Mouse (Mus musculus): ENCODE measurements around the gene Fam43a.

Gene Fam43a

GRCm38 (mm10) chr16:30599491-30600268 is at the start of gene Fam43a:
Gene Fam43a (plus strand): TSS chr16:30599723.
- peak; percentile 92 for DNase-seq

GRCm38 (mm10) chr16:30549966-30550747 is 49.4 kb upstream of the Fam43a start:
- DNase-seq, result peak; percentile 54 to 72

DNA sequence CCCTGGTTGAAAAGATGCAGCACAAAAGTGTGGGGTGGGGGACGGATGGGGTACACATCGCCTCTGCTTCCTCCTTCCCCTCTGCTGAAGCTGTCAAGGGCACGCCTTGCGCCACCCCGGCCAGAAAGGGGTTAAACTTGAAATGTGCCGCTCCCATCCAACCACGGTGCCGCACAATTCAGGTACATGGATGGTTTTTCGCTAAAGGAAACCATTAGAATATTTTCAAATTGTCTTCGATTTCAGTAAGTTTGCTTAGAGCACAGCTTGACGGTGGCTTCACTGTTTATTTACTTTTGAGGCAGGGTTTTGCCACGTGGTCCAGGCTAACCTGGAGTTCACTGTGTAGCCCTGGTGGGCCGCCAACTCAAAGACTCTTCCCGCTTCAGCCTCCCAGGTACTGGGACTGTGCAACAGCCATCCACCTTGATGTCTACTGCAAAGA is 48.8 kb upstream of the Fam43a start, which contains the start of gene Tmem44:
Gene Tmem44 (minus strand): TSS at position 95 of the 445 bp plus-strand sequence.
- no peak for DNase-seq

DNA sequence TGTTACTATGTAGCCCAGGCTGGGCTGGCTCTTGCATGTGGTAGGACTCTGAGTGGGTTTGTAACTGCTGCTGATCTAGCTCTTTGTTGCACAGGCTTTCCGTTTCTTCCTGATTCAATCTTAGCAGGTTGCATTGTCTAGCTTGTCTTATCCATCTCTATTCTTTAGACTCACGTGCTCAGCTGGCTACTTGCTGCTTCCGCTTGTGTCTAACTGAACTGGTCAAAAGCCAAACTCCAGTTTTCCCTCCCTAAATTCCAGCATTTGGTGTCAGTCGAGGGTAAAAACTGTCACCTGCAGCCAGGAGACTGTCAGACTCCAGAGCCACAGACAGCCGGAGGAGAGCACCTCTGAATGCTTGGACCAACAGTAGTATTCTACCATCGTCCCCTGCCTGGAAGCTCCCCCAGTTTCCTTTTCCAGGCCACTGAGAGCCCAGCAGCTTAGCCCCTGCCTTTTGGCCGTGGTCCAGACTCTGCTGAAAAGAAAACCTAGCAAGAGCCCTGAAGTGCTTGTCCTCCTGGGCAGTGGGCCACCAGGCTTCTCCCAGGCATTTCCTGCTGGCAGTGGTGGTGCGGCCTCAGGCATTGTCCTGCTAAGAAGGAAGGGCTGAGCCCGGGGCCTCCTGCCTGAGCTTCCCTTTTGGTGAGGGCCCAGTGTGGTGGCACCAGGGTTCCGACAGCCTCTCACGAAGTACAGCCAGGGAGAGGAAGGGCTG is 46.7 kb upstream of the Fam43a start:
- peak; percentile 80 to 82 for DNase-seq

- no peak for DNase-seq
Measured at GRCm38 (mm10) chr16:30554109-30554508, 45.4 kb upstream of the Fam43a start.

DNA sequence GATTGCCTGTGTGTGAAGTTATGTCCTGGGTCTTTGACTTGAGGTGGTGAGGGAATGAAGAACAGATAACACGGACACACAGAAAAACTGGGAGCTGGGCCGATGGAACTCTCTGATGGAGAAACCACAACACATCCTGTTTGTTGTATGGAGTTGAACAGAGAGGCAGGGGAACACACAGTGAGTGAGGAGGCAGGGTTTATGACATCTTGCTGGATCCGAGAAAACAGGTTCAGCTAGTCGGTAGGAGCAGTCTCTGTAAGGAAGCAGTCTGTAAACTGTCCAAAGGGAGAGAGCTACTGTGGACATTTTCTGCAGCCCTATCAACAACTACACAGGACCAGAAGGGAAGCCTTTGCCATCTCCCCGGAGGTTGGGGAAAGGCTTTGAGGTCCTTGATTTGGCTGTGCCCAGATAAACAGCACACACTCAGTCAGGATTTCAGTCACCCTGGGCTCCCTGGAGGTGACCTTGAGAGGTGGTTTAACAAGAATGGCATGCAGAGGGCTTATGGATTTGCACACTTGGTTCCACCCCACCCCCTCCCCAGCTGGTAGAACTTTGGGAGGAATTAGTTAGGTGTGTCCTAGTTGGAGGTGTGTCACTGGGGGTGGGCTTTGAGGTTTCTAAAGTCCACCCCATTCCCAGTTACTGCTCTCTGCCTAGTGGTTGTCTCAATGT is 40.1 kb upstream of the Fam43a start:
- no peak for DNase-seq

DNA sequence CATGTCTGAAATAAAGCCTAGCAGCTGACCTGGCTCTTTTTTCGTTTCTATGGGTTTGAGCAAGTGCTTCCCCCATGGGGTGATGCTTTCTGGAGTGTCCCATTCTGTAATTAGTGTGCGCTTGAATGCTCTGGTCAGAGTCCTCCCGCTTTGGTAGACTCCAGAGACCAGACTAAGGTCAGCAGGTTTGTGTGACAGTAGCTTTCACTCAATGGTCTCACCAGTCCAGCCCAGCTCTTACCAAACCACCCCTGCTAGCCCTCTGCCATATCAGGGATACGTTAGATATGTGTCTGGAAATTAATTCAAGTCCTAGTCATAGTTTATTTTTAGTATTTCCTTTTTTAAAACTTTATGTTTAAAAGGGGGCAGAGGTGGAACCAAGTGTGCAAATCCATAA is 38.9 kb upstream of the Fam43a start:
- DNase-seq, result no peak

DNA sequence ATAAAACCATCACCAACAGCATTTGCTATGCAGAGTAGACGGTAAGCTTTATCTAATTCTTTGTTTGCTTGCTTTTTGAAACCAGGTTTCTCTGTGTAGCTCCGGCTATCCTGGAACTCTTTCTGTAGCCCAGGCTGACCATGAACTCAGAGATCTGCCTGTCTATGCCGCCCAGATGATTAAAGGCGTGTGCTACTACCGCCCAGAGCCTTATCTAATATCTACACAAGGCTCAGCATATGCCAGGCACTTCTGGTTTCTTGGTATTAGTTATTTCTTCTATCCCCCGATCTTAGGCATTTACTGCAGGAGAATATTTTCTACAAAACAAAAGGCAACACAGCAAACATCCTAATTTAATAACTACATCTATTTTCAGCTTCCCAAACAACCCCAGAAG is 33.9 kb upstream of the Fam43a start:
- no peak for DNase-seq

- no peak for DNase-seq
Measured at GRCm38 (mm10) chr16:30570173-30570572, 29.4 kb upstream of the Fam43a start.

GRCm38 (mm10) chr16:30571378-30571777 is 28.1 kb upstream of the Fam43a start:
- no peak for DNase-seq

GRCm38 (mm10) chr16:30572239-30572638 is 27.3 kb upstream of the Fam43a start:
- peak in 1 of 2 experiments; percentile 20 for DNase-seq

GRCm38 (mm10) chr16:30575815-30576214 is 23.7 kb upstream of the Fam43a start:
- no peak for DNase-seq

- no peak for DNase-seq
Measured at GRCm38 (mm10) chr16:30576392-30576791, 23.1 kb upstream of the Fam43a start.

DNA sequence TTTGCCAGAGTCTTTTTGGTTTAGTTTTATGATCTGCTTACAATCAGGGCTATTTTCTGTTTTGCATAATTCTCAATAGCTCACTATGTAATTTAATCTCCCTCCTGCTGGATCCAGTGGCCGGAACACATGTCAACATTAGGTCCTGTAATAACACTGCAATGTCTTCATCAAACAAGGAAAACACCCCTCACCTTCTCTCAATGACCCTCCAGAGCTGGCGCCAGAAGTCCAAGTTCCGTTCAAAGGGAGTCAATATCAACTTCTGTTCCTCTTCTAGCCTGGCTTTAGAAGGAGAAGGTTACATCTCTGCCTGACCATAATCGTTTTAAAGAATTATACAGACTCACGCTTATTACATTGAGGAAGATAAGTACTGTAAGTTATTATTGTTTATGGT is 18.8 kb upstream of the Fam43a start:
- no peak for DNase-seq

DNA sequence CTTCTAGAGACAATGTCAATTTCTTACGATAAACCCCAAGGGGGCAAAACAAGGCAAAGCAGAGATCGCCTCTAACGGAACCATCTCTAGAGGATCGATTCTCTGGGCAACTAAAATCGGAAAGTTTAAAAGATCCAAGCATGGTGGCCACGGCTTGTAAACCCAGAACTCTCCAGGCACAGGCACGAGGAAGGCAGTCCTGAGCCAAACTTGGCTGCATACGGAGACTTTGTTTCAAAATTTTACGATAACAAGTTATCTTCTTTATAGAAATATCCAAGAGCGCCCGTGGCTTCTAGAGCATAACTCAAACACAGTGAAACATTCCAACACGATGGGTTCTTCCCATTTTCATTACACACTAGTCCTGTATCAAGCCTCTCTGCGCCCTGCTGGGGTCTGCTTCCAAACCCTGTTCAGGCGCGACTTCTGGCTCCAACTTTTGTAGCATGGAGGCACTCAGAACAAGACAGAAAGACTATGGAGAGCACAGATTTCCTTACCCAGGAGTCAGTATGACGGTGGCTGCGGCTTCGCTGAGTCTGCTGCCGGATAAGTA is 12.5 kb upstream of the Fam43a start:
- DNase-seq, result no peak

GRCm38 (mm10) chr16:30587494-30588327 is 11.8 kb upstream of the Fam43a start, which contains the start of gene Lsg1:
Gene Lsg1 (minus strand): TSS chr16:30587592.
- DNase-seq, result peak; percentile 88 to 91

DNA sequence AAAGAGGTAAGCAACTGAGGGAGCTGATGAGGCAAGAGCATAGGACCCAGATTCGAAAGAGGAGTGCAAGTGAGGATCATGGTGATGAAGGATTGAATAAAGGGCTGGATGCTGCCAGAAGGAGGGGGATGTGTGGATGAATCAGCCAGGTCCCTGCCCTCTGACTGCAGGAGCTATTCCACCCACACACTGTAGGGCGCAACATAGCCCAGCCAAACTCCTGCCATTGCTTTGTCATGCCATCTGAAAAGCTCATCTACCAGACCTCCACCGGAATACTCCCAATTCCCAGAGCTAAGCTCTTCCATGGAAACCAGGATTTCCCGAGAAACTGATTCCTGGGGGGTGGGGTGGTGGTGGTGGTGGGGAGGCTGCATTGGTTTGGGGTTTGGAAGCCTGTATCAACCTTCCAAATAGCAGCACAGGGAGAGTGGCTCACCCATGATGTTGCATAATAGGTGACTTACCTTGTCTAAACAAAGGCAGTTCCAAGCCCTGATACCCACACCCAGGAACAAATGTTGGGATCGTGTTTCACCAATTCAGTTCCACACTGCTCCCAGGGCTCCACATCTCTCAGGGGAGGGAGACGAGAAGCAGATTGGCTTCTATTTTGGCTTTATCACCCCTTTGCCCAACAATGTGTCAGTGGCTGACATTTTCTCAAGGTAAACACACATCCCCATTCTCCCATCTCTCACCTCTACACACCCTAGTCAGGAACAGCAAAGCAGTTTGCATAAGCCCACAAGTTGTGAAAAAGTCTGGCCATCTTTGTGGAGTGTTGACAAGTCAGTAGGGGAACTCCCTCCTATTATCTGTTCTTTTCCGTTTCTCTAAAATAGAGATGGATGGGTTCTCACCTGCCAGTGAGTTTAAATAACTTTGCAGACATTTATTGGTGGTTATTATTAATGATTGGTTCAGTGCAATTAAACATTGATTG is 9.0 kb upstream of the Fam43a start:
- no peak for DNase-seq

GRCm38 (mm10) chr16:30591990-30592389 is 7.5 kb upstream of the Fam43a start:
- no peak for DNase-seq

DNA sequence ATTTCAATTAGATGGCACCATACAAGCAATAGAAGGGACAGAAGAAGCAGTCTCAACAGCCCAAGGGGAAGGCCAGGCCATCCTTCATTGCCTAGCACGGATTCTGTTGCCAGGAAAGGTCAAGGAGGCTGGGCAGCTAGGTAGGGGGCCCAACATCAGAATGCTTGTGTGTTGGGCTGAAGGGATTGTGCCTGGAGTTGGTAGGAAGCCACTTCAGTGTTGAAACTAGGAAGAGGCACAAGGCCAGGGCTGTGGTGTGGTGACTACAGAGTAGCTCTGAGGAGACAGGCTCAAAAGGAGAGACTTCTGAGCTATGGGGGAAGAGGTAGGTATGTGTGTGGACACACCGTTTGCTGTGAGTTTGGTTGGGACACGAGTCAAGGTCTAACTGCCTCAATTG is 4.2 kb upstream of the Fam43a start:
- DNase-seq, result no peak

Data from kidney, adult 8-10 months (tissue).